Mouse (Mus musculus): ENCODE measurements around the gene Olfr1205.

Olfr1205 gene

GRCm38 (mm10) chr2:88829437-88829836 is at the start of gene Olfr1205:
TSS of gene Olfr1205 (plus strand) at chr2:88829737.
- no peak for DNase-seq (ENCODE audit: low spot score)

- DNase-seq (ENCODE audit: low spot score) = no peak
Observed at GRCm38 (mm10) chr2:88792736-88793135, 36.8 kb upstream of the Olfr1205 start, which contains the start of gene Olfr1201. TSS of gene Olfr1201 (plus strand) at chr2:88793036.

- no peak for DNase-seq (ENCODE audit: low spot score)
Observed at GRCm38 (mm10) chr2:88814196-88814595, 15.3 kb upstream of the Olfr1205 start, which contains the start of gene Olfr1202. TSS of gene Olfr1202 (plus strand) at chr2:88814496.

- DNase-seq (ENCODE audit: low spot score) = no peak
Observed at GRCm38 (mm10) chr2:88838477-88838876, 8.9 kb downstream of the Olfr1205 start.

- DNase-seq (ENCODE audit: low spot score) = no peak
Observed at GRCm38 (mm10) chr2:88848992-88849391, 19.5 kb downstream of the Olfr1205 start, which contains the start of gene Olfr1204. TSS of gene Olfr1204 (plus strand) at chr2:88849292.

- no peak for DNase-seq (ENCODE audit: low spot score)
Observed at GRCm38 (mm10) chr2:88862931-88863330, 33.4 kb downstream of the Olfr1205 start, which contains the start of gene Olfr1206. TSS of gene Olfr1206 (plus strand) at chr2:88863231.

Measured in MN1 (cell line).